Mouse (Mus musculus): Measurements from ENCODE around the gene Prdm2. TPM values are rescaled to one million over a fixed set of nuclear protein-coding genes. Genes with fewer than 3 reads are reported as not detected.

The Prdm2 gene
- polyA plus RNA-seq, 1 experiment from 2014 or later = 8.9 TPM

GRCm38 (mm10) chr4:143092082-143092701 lies 120.6 kb downstream of the Prdm2 start:
- 38% methylated on average over 12 of the region's 12 CpGs for WGBS
- H3K4me2 ChIP-seq (ENCODE audit: low read depth, low read length) = no peak overlapping the region
- H3K9me3 ChIP-seq (replicated peaks; ENCODE audit: control insufficient read depth, low read length) = no peaks in the 10 kb centered on the region
- no peak overlapping the region for H3K9ac ChIP-seq (ENCODE audit: low read length)
- no peak overlapping the region for H3K4me3 ChIP-seq (replicated peaks; ENCODE audit: low read length)
- no peaks in the 10 kb centered on the region for H3K36me3 ChIP-seq (ENCODE audit: control insufficient read depth, insufficient read depth, low read length)
- no peaks in the 10 kb centered on the region for H3K4me1 ChIP-seq (ENCODE audit: control insufficient read depth, insufficient read depth, low read length)
- ATAC-seq (ENCODE audit: insufficient read depth, low FRiP score) = no peak
- no peaks in the 10 kb centered on the region for H3K27me3 ChIP-seq (ENCODE audit: control insufficient read depth, insufficient read depth, low read length)
- no peak overlapping the region for H3K27ac ChIP-seq (ENCODE audit: low read length)

GRCm38 (mm10) chr4:143090551-143090950 lies 122.2 kb downstream of the Prdm2 start:
- no peaks in the 10 kb centered on the region for H3K9me3 ChIP-seq (replicated peaks; ENCODE audit: control insufficient read depth, low read length)

DNA sequence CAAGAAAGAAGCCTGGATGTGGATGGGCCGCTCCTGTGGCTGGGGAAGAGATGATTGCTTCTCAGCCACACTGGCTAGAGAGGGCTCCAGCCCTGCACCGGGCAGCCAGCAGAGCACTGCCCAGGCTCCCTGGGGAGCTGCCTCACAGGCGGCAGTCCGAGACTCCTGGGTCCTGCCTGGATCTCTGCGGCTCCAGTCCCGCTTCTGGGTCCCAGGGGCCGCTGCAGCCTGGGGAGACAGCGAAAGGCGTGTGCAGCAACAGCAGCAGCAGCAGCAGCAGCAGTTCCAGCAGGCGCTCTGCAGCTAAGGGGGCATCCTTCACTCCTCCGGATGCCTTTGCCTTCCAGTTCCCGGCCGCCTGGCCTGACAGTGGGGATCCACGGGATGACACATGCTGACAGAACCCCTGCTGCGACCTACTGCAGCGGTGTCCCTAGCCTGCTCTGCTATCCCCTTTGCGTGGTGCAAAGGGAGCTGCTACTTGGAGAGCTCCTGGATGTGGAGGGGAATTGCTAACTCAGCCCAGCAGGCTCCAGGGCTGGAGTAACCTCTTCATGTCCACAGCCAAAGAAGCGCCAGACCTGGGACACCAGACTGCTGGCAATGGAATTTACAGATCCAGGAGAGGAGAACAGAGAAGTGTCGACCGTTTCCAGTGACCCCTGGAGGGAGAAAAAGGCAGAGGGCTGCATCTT lies 138.6 kb downstream of the Prdm2 start:
- no peak overlapping the region for H3K27ac ChIP-seq (ENCODE audit: low read length)
- H3K27me3 ChIP-seq (ENCODE audit: control insufficient read depth, insufficient read depth, low read length) = no peaks in the 10 kb centered on the region
- no peaks in the 10 kb centered on the region for H3K9me3 ChIP-seq (replicated peaks; ENCODE audit: control insufficient read depth, low read length)
- no peak; the same call in 1 of the 2 replicates for ATAC-seq (ENCODE audit: insufficient read depth, low FRiP score)
- H3K4me1 ChIP-seq (ENCODE audit: control insufficient read depth, insufficient read depth, low read length) = no peaks in the 10 kb centered on the region
- H3K9ac ChIP-seq (ENCODE audit: low read length) = peak overlapping the region; percentile 49
- H3K4me3 ChIP-seq (replicated peaks; ENCODE audit: low read length) = peak overlapping the region; percentile 14
- 4% methylated on average over 20 of the region's 20 CpGs for WGBS
- no peaks in the 10 kb centered on the region for H3K36me3 ChIP-seq (ENCODE audit: control insufficient read depth, insufficient read depth, low read length)
- peak overlapping the region; percentile 40 for H3K4me2 ChIP-seq (ENCODE audit: low read depth, low read length)

More at GRCm38 (mm10) chr4:143090551-143090950, 122.2 kb downstream of the Prdm2 start:
- Histone ChIP-seq H3K4me3 (replicated peaks; ENCODE audit: low read length) (no peak overlapping the region), H3K9ac (ENCODE audit: low read length) (no peak overlapping the region), H3K27ac (ENCODE audit: low read length) (no peak overlapping the region), H3K4me1 (ENCODE audit: control insufficient read depth, insufficient read depth, low read length) (no peaks in the 10 kb centered on the region), H3K4me2 (ENCODE audit: low read depth, low read length) (no peak overlapping the region), H3K36me3 (ENCODE audit: control insufficient read depth, insufficient read depth, low read length) (no peaks in the 10 kb centered on the region), H3K27me3 (ENCODE audit: control insufficient read depth, insufficient read depth, low read length) (no peaks in the 10 kb centered on the region)
- 93% methylated on average over 3 of the region's 3 CpGs for WGBS
- ATAC-seq (ENCODE audit: insufficient read depth, low FRiP score) = no peak

GRCm38 (mm10) chr4:143071791-143072190 lies 141.0 kb downstream of the Prdm2 start:
- Histone ChIP-seq H3K36me3 (ENCODE audit: control insufficient read depth, insufficient read depth, low read length) (no peaks in the 10 kb centered on the region), H3K4me1 (ENCODE audit: control insufficient read depth, insufficient read depth, low read length) (no peaks in the 10 kb centered on the region), H3K27ac (ENCODE audit: low read length) (no peak overlapping the region), H3K4me2 (ENCODE audit: low read depth, low read length) (no peak overlapping the region), H3K27me3 (ENCODE audit: control insufficient read depth, insufficient read depth, low read length) (no peaks in the 10 kb centered on the region), H3K9ac (ENCODE audit: low read length) (no peak overlapping the region), H3K9me3 (replicated peaks; ENCODE audit: control insufficient read depth, low read length) (no peaks in the 10 kb centered on the region), H3K4me3 (replicated peaks; ENCODE audit: low read length) (no peak overlapping the region)
- no peak for ATAC-seq (ENCODE audit: insufficient read depth, low FRiP score)
- WGBS = 47% methylated on average over 8 of the region's 8 CpGs

DNA sequence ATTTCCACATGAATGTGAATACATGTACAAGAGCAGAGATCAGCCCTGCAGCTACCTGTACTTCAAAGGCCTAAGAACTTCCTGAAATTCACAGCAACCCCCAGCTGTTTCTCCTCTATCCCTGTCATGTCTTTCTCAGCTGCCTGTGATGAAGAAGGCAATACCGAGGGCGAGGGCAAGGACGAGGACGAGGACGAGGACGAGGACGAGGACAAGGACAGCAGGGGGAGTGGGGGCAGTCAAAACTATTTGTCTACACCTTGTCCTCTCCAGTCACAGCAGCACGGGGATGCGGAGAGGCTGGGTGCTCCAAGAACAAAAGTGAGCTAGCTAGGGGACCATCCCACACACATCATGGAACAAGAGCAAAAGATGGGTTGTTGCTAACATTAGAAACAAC lies 145.8 kb downstream of the Prdm2 start:
- Histone ChIP-seq H3K4me2 (ENCODE audit: low read depth, low read length) (no peak overlapping the region), H3K9ac (ENCODE audit: low read length) (no peak overlapping the region), H3K27ac (ENCODE audit: low read length) (no peak overlapping the region), H3K36me3 (ENCODE audit: control insufficient read depth, insufficient read depth, low read length) (no peaks in the 10 kb centered on the region), H3K4me3 (replicated peaks; ENCODE audit: low read length) (no peak overlapping the region), H3K27me3 (ENCODE audit: control insufficient read depth, insufficient read depth, low read length) (no peaks in the 10 kb centered on the region), H3K4me1 (ENCODE audit: control insufficient read depth, insufficient read depth, low read length) (no peaks in the 10 kb centered on the region), H3K9me3 (replicated peaks; ENCODE audit: control insufficient read depth, low read length) (no peaks in the 10 kb centered on the region)
- ATAC-seq (ENCODE audit: insufficient read depth, low FRiP score) = no peak
- 83% methylated on average over 9 of the region's 9 CpGs for WGBS

- 79% methylated on average over 12 of the region's 12 CpGs for WGBS
- no peaks in the 10 kb centered on the region for H3K4me1 ChIP-seq (ENCODE audit: control insufficient read depth, insufficient read depth, low read length)
- H3K4me2 ChIP-seq (ENCODE audit: low read depth, low read length) = no peak overlapping the region
- ATAC-seq (ENCODE audit: insufficient read depth, low FRiP score) = no peak
- no peaks in the 10 kb centered on the region for H3K27me3 ChIP-seq (ENCODE audit: control insufficient read depth, insufficient read depth, low read length)
- H3K4me3 ChIP-seq (replicated peaks; ENCODE audit: low read length) = no peak overlapping the region
- no peaks in the 10 kb centered on the region for H3K36me3 ChIP-seq (ENCODE audit: control insufficient read depth, insufficient read depth, low read length)
- H3K9ac ChIP-seq (ENCODE audit: low read length) = no peak overlapping the region
- H3K9me3 ChIP-seq (replicated peaks; ENCODE audit: control insufficient read depth, low read length) = no peaks in the 10 kb centered on the region
- no peak overlapping the region for H3K27ac ChIP-seq (ENCODE audit: low read length)
Observed at GRCm38 (mm10) chr4:143058765-143059344, 153.9 kb downstream of the Prdm2 start.

Small RNA genes lying within 50 kb of the gene (microRNA-seq; reads per million reads assigned to microRNA genes)
- 3.8 reads per million, percentile 21 among the genes with 10 or more reads in this experiment for gene Mir7021

Other genes starting within 250 kb of the Prdm2 start
- gene Pdpn, start 86.6 kb upstream of the Prdm2 start, polyA plus RNA-seq (2015; fragmentation: Nextera tagmentation; extraction: Ambion mirVana) = 32.2 and 33.7 TPM in 2 replicates
- gene Lrrc38, start 136.8 kb upstream of the Prdm2 start, polyA plus RNA-seq (2015; fragmentation: Nextera tagmentation; extraction: Ambion mirVana) = 0.23 TPM in 1 of 2 replicates, not detected in the other
- gene Pramel1, start 181.4 kb upstream of the Prdm2 start, polyA plus RNA-seq (2015; fragmentation: Nextera tagmentation; extraction: Ambion mirVana) = not detected in 2 replicates
- 15.1 and 15.2 TPM in 2 replicates for gene Pramef8, start 199.4 kb upstream of the Prdm2 start, polyA plus RNA-seq (2015; fragmentation: Nextera tagmentation; extraction: Ambion mirVana)
- gene Oog4, start 237.3 kb upstream of the Prdm2 start, polyA plus RNA-seq (2015; fragmentation: Nextera tagmentation; extraction: Ambion mirVana) = not detected in 2 replicates